ENCODE assay signal across 8 mouse cellular contexts in genomic region chr17:29963730-29964259, GRCm38 (mm10). TPM values are rescaled to one million over a fixed set of nuclear protein-coding genes. Genes with fewer than 3 reads are reported as not detected.
DNase-seq lines count a peak whose midpoint lies in the region; ATAC-seq lines count a peak whose summit lies in the region.

No protein-coding gene starts in this region.

- H3K27me3 ChIP-seq in embryonic facial prominence, embryonic 13.5 days = peaks cover 29% of the 10 kb centered on the region
- 0 out of 2 replicates have a peak, but pooled peaks cover 3% of the 10 kb centered on the region for H3K27me3 ChIP-seq in intestine, embryonic 16.5 days (replicated peaks; ENCODE audit: control insufficient read depth, insufficient read depth, low read length)

- H3K4me3 ChIP-seq in embryonic facial prominence, embryonic 13.5 days = peak overlapping the region; percentile 20
- peak overlapping the region; percentile 17 for H3K4me3 ChIP-seq in intestine, embryonic 16.5 days (ENCODE audit: low read length)

- H3K4me2 ChIP-seq in embryonic facial prominence, embryonic 13.5 days = peak overlapping the region; percentile 56
- H3K4me2 ChIP-seq in intestine, embryonic 16.5 days (ENCODE audit: low read depth, low read length) = peak overlapping the region; percentile 35

- H3K9ac ChIP-seq in embryonic facial prominence, embryonic 13.5 days = peak overlapping the region; percentile 47; the same call in 1 of the 2 replicates
- H3K9ac ChIP-seq in intestine, embryonic 16.5 days (ENCODE audit: low read depth, low read length) = peak overlapping the region; percentile 13

- peak; percentile 29 for DNase-seq in embryo, embryonic 10 days (ENCODE audit: low spot score)
- DNase-seq in embryo, embryonic 10.5 days (ENCODE audit: low spot score) = no peak
- peak; percentile 51 for DNase-seq in CD4-positive helper T cell, adult 2 months (ENCODE audit: low read depth, low spot score)
- no peak for DNase-seq in layer of hippocampus, postnatal 25 days (ENCODE audit: extremely low spot score in 1 of 2, low spot score in 1 of 2)

- ATAC-seq in embryonic facial prominence, embryonic 13.5 days (ENCODE audit: insufficient number of reproducible peaks, insufficient read depth, low FRiP score, low TSS enrichment, low read depth) = no peak
- ATAC-seq in intestine, embryonic 16.5 days = peak; percentile 71
- 0 out of 2 replicates have a peak, but pooled peaks have one; percentile 27 for ATAC-seq in monocyte, adult 5-6 weeks (replicated peaks; ENCODE audit: insufficient number of reproducible peaks, low FRiP score, low TSS enrichment, poor library complexity, severe bottlenecking)
- ATAC-seq in frontal cortex, adult (ENCODE audit: low TSS enrichment) = no peak

- WGBS in embryonic facial prominence, embryonic 13.5 days = 4% methylated on average over 11 of the region's 11 CpGs
- WGBS in intestine, embryonic 16.5 days = 4% methylated on average over 11 of the region's 11 CpGs

- 0 out of 2 replicates have a peak, but pooled peaks cover 2% of the 10 kb centered on the region for H3K9me3 ChIP-seq in embryonic facial prominence, embryonic 13.5 days
- H3K9me3 ChIP-seq in intestine, embryonic 16.5 days (ENCODE audit: control insufficient read depth, low read length) = 0 out of 2 replicates have a peak, but pooled peaks cover 3% of the 10 kb centered on the region

- H3K27ac ChIP-seq in embryonic facial prominence, embryonic 13.5 days = no peak overlapping the region
- no peak overlapping the region for H3K27ac ChIP-seq in intestine, embryonic 16.5 days (ENCODE audit: low read length)

- H3K36me3 ChIP-seq in embryonic facial prominence, embryonic 13.5 days = no peaks in the 10 kb centered on the region
- H3K36me3 ChIP-seq in intestine, embryonic 16.5 days (ENCODE audit: control insufficient read depth, insufficient read depth, low read length) = no peaks in the 10 kb centered on the region

- H3K4me1 ChIP-seq in embryonic facial prominence, embryonic 13.5 days = peaks cover 27% of the 10 kb centered on the region
- H3K4me1 ChIP-seq in intestine, embryonic 16.5 days (ENCODE audit: control insufficient read depth, insufficient read depth, low read length) = peaks cover 9% of the 10 kb centered on the region

RNA-seq across cellular contexts. Expression of gene Mdga1, which starts 6.1 kb away (rescaled TPM):
- polyA plus RNA-seq in embryonic facial prominence, embryonic 13.5 days (2015; fragmentation: Nextera tagmentation; extraction: Ambion mirVana) = 3.0 and 3.5 TPM in 2 replicates
- 0.86 and 1.6 TPM in 2 replicates for polyA plus RNA-seq in intestine, embryonic 16.5 days (2015; fragmentation: Nextera tagmentation; extraction: Ambion mirVana)
- 1.6 to 5.2 TPM in 2 of 3 replicates, not detected in the other for total RNA-seq in monocyte, adult 5-6 weeks (2017)
- total RNA-seq in layer of hippocampus, postnatal 25 days (2021) = 10 to 100 TPM; 56.9 to 68.0 TPM

RNA-seq across cellular contexts. Expression of gene Zfand3, which starts 40.7 kb away (rescaled TPM):
- 46.2 and 55.2 TPM in 2 replicates for polyA plus RNA-seq in embryonic facial prominence, embryonic 13.5 days (2015; fragmentation: Nextera tagmentation; extraction: Ambion mirVana)
- 39.7 and 40.2 TPM in 2 replicates for polyA plus RNA-seq in intestine, embryonic 16.5 days (2015; fragmentation: Nextera tagmentation; extraction: Ambion mirVana)
- total RNA-seq in monocyte, adult 5-6 weeks (2017) = 61.7 to 76.8 TPM (median 69.9 TPM) in 3 replicates
- 100 to 1,000 TPM; 114 to 119 TPM for total RNA-seq in layer of hippocampus, postnatal 25 days (2021)

Comparison
In these comparisons a context has a peak if more than half of its experiments do, and no peak if none do; other contexts are left out.
1. DNase-seq: peak in embryo, embryonic 10 days (single experiment) and CD4-positive helper T cell, adult 2 months (single experiment); none in embryo, embryonic 10.5 days (single experiment) and layer of hippocampus, postnatal 25 days (0 of 2).
2. ATAC-seq: peak in intestine, embryonic 16.5 days (single experiment) and monocyte, adult 5-6 weeks (single experiment); none in embryonic facial prominence, embryonic 13.5 days (single experiment) and frontal cortex, adult (single experiment).